Mouse (Mus musculus) hindbrain, embryonic 10.5 days (tissue): Measurements from ENCODE around the gene Krtap24-1. TPM values are rescaled to one million over a fixed set of nuclear protein-coding genes. Genes with fewer than 3 reads are reported as not detected.

Experiments
- DNase-seq: peaks from one replicate; pipeline ENCODE4 v3.0.0-alpha.2; 2017; ENCODE audit warnings: low spot score
- H3K27ac ChIP-seq: fragments of 300-500 bp; sonication (generic); 2 replicates; pipeline ENCODE4 v1.5.1; 2016; ENCODE audit warnings: mild to moderate bottlenecking, moderate library complexity
- H3K27me3 ChIP-seq: fragments of 300-500 bp; sonication (generic); 2 replicates; pipeline ENCODE4 v1.6.1; 2016; ENCODE audit warnings: mild to moderate bottlenecking; ENCODE audit not compliant: poor library complexity, insufficient read depth, severe bottlenecking
- H3K36me3 ChIP-seq: fragments of 300-500 bp; sonication (generic); 2 replicates; pipeline ENCODE4 v1.6.1; 2016; ENCODE audit warnings: mild to moderate bottlenecking, moderate library complexity
- H3K4me1 ChIP-seq: fragments of 300-500 bp; sonication (generic); replicated peaks from 2 replicates; pipeline ENCODE4 v1.6.1; 2016; ENCODE audit warnings: mild to moderate bottlenecking
- H3K4me3 ChIP-seq: fragments of 300-500 bp; sonication (generic); 2 replicates; pipeline ENCODE4 v1.5.1; 2016; ENCODE audit warnings: mild to moderate bottlenecking, moderate library complexity
- H3K9me3 ChIP-seq: fragments of 300-500 bp; sonication (generic); 2 replicates; pipeline ENCODE4 v1.6.1; 2016; ENCODE audit warnings: mild to moderate bottlenecking, moderate library complexity
- WGBS: fragments of 180-500 bp; shearing (Covaris S2); methylation state at CpG from one replicate; pipeline ENCODE4 v1.1.7; 2016; 5-methylcytosine and 5-hydroxymethylcytosine counted together
- polyA plus RNA-seq: library from polyadenylated mRNA; unstranded; fragments of >200 nt; fragmentation: Nextera tagmentation; extraction: Ambion mirVana; gene quantifications from 2 replicates; pipeline ENCODE4 v1.2.1, GENCODE M21; 2016

Krtap24-1 gene
- polyA plus RNA-seq, 1 experiment from 2014 or later: not detected

GRCm38 (mm10) chr16:88600303-88600702, 11.8 kb downstream of the Krtap24-1 start:
- 91% methylated on average over 8 of the region's 8 CpGs for WGBS
- Histone ChIP-seq H3K27me3 (no peaks in the 10 kb centered on the region), H3K9me3 (no peaks in the 10 kb centered on the region), H3K36me3 (no peaks in the 10 kb centered on the region), H3K4me1 (peaks cover 7% of the 10 kb centered on the region), H3K27ac (no peak overlapping the region), H3K4me3 (no peak overlapping the region)
- no peak for DNase-seq

- Histone ChIP-seq H3K27me3 (no peaks in the 10 kb centered on the region), H3K9me3 (no peaks in the 10 kb centered on the region), H3K4me1 (peaks cover 7% of the 10 kb centered on the region), H3K4me3 (no peak overlapping the region), H3K36me3 (no peaks in the 10 kb centered on the region), H3K27ac (no peak overlapping the region)
- DNase-seq: no peak
- WGBS: 76% methylated on average over 16 of the region's 16 CpGs
Observed at GRCm38 (mm10) chr16:88599504-88600237, 12.4 kb downstream of the Krtap24-1 start.

- no peak for DNase-seq
- Histone ChIP-seq H3K27me3 (no peaks in the 10 kb centered on the region), H3K4me1 (0 out of 2 replicates have a peak, but pooled peaks cover 3% of the 10 kb centered on the region), H3K4me3 (no peak overlapping the region), H3K9me3 (no peaks in the 10 kb centered on the region), H3K36me3 (no peaks in the 10 kb centered on the region), H3K27ac (no peak overlapping the region)
Observed at GRCm38 (mm10) chr16:88592758-88593157, 19.3 kb downstream of the Krtap24-1 start.

GRCm38 (mm10) chr16:88583338-88583737, 28.7 kb downstream of the Krtap24-1 start:
- Histone ChIP-seq H3K27ac (no peak overlapping the region), H3K4me1 (no peaks in the 10 kb centered on the region), H3K4me3 (no peak overlapping the region), H3K9me3 (no peaks in the 10 kb centered on the region), H3K27me3 (no peaks in the 10 kb centered on the region), H3K36me3 (no peaks in the 10 kb centered on the region)
- 94% methylated on average over 9 of the region's 9 CpGs for WGBS
- no peak for DNase-seq

- WGBS: 85% methylated on average over 4 of the region's 4 CpGs
- DNase-seq: no peak
- Histone ChIP-seq H3K27me3 (no peaks in the 10 kb centered on the region), H3K36me3 (no peaks in the 10 kb centered on the region), H3K4me1 (no peaks in the 10 kb centered on the region), H3K4me3 (no peak overlapping the region), H3K27ac (no peak overlapping the region), H3K9me3 (no peaks in the 10 kb centered on the region)
Observed at GRCm38 (mm10) chr16:88575885-88576679, 36.0 kb downstream of the Krtap24-1 start.

GRCm38 (mm10) chr16:88572904-88573404, 39.1 kb downstream of the Krtap24-1 start:
- no peak for DNase-seq
- Histone ChIP-seq H3K27me3 (no peaks in the 10 kb centered on the region), H3K4me3 (no peak overlapping the region), H3K36me3 (no peaks in the 10 kb centered on the region), H3K27ac (no peak overlapping the region), H3K4me1 (no peaks in the 10 kb centered on the region), H3K9me3 (no peaks in the 10 kb centered on the region)
- 86% methylated on average over 5 of the region's 5 CpGs for WGBS

- DNase-seq: no peak
- Histone ChIP-seq H3K27me3 (no peaks in the 10 kb centered on the region), H3K27ac (no peak overlapping the region), H3K4me1 (no peaks in the 10 kb centered on the region), H3K9me3 (no peaks in the 10 kb centered on the region), H3K36me3 (no peaks in the 10 kb centered on the region), H3K4me3 (no peak overlapping the region)
Observed at GRCm38 (mm10) chr16:88570136-88570535, 41.9 kb downstream of the Krtap24-1 start.

GRCm38 (mm10) chr16:88569732-88570131, 42.3 kb downstream of the Krtap24-1 start:
- no peaks in the 10 kb centered on the region for H3K4me1 ChIP-seq
- H3K27ac ChIP-seq: no peak overlapping the region
- no peaks in the 10 kb centered on the region for H3K36me3 ChIP-seq
- H3K27me3 ChIP-seq: no peaks in the 10 kb centered on the region
- no peak for DNase-seq
- WGBS: 94% methylated on average over 3 of the region's 3 CpGs
- no peak overlapping the region for H3K4me3 ChIP-seq
- H3K9me3 ChIP-seq: no peaks in the 10 kb centered on the region

- Histone ChIP-seq H3K9me3 (no peaks in the 10 kb centered on the region), H3K36me3 (no peaks in the 10 kb centered on the region), H3K27ac (no peak overlapping the region), H3K4me3 (no peak overlapping the region), H3K27me3 (no peaks in the 10 kb centered on the region), H3K4me1 (no peaks in the 10 kb centered on the region)
- 82% methylated on average over 1 of the region's 1 CpGs for WGBS
- DNase-seq: no peak
Observed at GRCm38 (mm10) chr16:88569096-88569495, 43.0 kb downstream of the Krtap24-1 start.

- WGBS: 78% methylated on average over 6 of the region's 6 CpGs
- H3K27me3 ChIP-seq: no peaks in the 10 kb centered on the region
- H3K36me3 ChIP-seq: no peaks in the 10 kb centered on the region
- no peak within 1 kb of the TSS for H3K4me3 ChIP-seq
- H3K9me3 ChIP-seq: no peaks in the 10 kb centered on the region
- H3K27ac ChIP-seq: no peak within 1 kb of the TSS
- DNase-seq: no peak
- no peaks in the 10 kb centered on the region for H3K4me1 ChIP-seq
Observed at GRCm38 (mm10) chr16:88563045-88563913, 48.8 kb downstream of the Krtap24-1 start, which contains the start of gene Cldn8. TSS of gene Cldn8 (minus strand) at chr16:88563183.

GRCm38 (mm10) chr16:88561617-88562164, 50.4 kb downstream of the Krtap24-1 start:
- no peaks in the 10 kb centered on the region for H3K27me3 ChIP-seq
- DNase-seq: no peak
- H3K36me3 ChIP-seq: no peaks in the 10 kb centered on the region
- no peaks in the 10 kb centered on the region for H3K4me1 ChIP-seq
- no peaks in the 10 kb centered on the region for H3K9me3 ChIP-seq
- H3K27ac ChIP-seq: no peak overlapping the region
- H3K4me3 ChIP-seq: no peak overlapping the region
- WGBS: 76% methylated on average over 6 of the region's 6 CpGs
